Mouse (Mus musculus): ENCODE measurements around the gene Ebp.

The Ebp gene

DNA sequence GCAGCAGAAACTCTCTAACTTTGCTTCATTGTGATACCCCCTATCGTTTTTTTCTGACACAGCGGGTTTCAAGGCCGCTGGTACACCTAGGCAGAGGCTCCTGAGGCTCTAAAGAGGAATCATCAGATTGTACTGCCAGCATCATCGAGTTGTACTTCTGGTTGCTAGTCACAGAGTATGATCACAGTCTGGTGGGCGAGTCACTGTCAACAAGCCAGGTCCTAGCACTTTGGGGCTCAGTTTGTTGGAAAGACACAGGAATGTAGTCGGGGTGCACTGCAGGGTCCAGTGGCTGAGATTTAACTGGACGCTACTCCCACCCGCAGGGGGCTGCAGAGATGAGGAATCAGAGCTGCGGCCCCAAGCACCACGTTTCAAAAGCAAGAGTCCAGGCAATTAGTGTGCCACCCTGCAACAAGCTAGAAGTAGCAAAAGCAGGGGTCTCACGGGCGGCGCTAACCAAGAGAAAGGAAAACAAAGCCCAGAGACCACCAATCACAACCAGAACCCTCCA, 1.1 kb downstream of the Ebp start:
- DNase-seq (ENCODE audit: low spot score in 2 of 2): no peak

DNA sequence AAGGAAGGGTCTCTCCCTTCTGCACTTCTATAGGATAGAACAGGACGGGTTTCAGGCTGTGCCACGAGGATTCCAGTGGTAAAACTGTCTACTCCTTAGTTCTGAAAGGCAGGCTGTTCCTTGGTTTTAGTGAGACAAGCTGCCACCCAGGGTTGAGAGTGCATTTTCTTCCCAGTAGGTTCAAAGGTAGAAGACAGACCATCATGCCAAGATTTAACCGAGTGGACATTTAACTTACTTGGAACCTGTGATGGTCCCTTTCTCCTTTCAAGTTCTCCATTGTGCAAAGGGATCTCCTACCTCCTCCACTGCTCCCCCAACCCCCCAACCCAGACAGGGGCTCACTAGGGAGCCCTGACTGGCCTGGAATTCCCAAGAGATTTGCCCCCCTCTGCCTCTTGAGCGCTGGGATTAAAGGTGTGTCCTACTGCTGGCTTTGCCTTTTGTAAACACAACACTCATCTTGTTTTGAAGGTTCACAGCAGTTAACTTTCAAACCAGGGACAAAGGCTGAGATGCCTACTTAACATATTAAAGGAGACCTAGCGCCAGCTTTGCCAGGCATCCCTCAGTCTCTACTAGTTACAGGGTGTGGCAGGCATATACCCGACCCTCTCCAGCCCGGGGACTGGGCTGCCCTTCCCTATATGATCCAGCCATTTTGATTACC, 10.3 kb downstream of the Ebp start:
- DNase-seq (ENCODE audit: low spot score in 2 of 2): no peak

DNA sequence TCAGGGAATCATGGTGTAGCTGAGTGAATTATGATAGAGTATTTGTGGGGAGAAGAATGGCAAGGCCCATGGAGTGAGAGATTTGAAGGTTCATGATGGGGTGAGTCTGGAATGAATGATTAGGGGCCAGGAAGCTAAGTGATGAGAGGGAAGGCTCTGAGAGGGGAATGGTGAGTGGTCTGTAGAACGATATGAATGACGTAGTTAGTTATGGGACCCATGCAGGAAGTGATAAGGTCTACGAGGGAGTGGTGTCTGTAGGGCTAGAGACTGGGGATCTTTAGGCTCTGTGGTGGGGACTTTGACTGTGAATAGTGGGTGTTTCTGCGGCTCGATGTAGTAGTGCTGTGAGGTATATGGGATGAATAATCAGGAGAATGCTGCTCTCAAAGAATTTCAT, 13.7 kb downstream of the Ebp start:
- DNase-seq (ENCODE audit: low spot score in 2 of 2): no peak

DNA sequence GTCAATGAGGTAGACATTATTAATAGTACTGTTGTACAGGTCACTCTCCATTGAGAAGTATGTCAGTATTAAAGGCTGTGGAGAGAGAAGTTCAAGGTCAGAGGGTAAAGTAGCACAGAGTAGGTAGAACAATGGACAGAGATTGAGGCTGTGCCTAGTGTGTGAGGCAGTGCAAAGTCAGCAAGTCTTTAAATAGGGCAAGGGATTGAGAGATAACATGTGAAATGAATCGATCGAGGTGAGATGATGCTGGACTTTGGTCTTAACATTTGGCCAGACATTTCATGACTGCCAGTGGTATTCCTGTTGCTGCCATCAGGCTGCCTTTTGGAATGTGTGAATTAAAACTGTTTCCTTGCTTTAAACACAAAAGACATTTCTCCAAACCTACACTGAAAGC, 14.4 kb downstream of the Ebp start:
- no peak for DNase-seq (ENCODE audit: low spot score in 2 of 2)

DNA sequence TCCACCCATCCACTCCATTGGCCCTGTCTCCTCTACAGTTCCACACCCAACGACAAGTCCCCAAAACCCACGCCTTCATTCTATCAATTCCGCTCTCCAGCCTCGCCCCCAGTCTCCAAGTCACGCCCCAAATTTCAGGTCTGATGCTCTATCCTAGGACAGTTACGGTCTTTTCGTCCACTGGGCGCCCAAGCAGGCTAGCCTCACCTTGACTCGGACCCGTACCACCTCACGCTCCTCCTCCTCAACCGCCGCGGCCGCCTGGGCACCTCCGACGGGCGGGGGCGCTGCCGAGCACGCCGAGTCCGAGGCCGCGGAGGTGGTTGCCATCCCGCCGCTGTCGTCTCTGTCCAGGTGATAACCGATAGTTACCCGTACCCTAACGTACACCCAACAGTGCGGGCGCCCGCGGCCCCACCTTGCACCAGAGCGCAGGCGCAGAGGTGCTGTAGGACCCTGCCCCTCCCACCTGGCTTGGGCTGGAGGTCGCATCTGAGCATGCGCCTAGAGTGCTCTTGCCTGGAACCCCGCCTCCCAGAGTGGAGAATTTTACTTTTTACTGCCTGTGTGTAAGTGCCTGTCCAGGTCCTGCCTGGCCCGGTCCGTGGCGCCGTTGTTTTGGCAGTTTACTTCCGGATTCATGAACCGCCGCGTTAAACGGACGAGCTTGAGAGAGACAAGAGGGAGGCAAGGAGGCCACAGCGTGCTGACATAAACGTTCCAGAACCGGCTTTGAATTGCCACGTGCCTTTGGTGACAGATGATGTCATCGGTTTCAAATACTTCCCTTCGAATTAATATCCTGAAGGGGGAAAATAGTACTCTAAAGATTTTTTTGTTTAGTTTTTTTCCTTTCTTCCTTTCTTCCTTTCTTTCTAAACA, 17.6 kb downstream of the Ebp start, which contains the start of gene Tbc1d25:
Gene Tbc1d25, minus strand, starts transcription at position 678 of the 882 bp plus-strand sequence.
- DNase-seq (ENCODE audit: low spot score in 2 of 2): peak; percentile 52 to 71

DNA sequence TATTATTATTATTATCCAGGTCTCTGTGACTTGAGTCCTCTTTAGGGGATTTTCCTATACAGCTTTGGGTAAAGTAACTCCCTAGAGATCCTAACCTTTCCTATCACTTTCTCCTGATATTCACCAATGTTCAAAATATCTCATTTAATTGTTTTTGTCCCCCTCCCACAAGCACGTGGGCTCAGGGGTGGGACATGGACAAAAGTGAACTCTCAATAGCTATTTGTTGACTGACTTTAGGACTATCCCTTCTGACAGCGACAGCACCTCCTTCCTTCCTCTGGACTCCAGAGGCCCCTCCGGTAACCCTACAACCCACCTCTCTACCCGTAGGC, 18.2 kb downstream of the Ebp start:
- DNase-seq (ENCODE audit: low spot score in 2 of 2): no peak

DNA sequence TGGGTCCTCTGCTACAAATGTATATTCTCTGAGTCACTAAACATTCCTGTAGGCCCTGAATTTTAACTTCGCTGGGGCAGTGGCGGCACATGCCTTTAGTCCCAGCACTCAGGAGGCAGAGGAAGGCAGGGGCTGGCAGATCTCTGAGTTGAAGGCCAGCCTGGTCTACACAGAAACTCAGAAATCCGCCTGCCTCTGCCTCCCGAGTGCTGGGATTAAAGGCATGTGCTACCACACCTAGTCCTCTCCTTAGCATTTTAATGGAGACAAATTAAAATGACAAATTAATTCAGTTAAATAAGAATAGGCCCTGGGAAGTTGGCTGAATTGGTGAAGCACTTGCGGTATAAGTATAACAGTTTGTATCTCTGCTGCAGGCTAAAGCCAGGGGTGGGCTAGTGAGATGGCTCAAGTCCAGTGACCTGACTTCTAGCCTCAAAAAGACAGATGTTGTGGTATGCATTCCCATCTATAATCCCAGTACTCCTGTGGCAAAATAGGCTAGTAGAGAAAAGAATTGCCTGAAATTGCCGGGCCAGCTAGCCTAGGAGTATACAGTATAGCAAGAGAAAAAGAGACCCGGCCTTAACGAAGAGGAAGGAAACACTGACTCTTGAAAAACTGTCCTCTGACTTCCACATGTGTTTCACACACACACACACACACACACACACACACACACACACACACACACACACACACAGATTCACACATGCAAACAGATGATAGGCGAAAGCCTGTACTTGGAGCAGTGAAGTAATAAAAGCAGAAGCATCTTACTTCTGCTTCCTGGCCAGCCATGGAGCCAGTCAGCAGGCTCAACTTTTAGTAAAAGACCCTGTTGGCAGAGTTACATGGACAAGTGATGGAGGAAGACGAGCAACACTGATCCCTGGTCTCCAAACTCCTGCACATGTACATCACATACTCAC, 25.3 kb downstream of the Ebp start:
- DNase-seq (ENCODE audit: low spot score in 2 of 2): no peak

DNA sequence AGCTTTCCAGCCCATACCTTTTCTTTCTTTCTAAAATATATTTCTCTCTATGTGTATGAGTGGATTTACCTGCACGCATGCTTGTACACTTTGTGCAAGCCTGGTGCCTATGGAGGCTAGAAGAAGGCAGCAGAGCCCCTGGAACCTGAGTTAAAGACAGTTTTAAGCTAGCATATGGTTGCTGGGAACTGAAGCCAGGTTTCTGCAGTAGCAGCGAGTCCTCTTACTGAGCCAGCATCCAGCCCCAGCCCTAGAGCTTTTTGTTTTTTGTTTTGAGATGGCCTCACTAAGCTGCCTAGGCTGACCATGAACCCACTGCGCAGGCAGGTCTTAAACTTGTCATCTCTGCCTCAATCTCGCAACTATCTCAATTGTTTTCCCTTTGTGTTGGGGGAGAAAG, 28.8 kb downstream of the Ebp start:
- no peak for DNase-seq (ENCODE audit: low spot score in 2 of 2)

DNA sequence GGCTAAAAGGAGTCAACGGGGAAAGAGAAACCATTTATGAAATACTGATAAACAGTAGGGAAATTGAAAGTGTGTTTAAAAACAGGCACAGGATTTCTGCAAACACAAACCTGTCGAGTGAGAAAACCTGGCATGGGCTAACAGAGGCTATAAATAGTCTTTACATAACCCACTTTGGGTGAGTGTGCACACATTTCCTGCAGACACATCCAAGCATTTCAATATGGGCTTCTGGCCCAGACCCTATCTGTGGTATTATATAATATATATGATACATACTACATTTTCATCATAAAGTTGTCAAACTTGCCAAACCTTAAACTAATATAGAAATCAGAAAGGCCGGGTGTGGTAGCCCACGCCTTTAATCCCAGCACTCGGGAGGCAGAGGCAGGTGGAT, 30.2 kb downstream of the Ebp start:
- no peak for DNase-seq (ENCODE audit: low spot score in 2 of 2)

DNA sequence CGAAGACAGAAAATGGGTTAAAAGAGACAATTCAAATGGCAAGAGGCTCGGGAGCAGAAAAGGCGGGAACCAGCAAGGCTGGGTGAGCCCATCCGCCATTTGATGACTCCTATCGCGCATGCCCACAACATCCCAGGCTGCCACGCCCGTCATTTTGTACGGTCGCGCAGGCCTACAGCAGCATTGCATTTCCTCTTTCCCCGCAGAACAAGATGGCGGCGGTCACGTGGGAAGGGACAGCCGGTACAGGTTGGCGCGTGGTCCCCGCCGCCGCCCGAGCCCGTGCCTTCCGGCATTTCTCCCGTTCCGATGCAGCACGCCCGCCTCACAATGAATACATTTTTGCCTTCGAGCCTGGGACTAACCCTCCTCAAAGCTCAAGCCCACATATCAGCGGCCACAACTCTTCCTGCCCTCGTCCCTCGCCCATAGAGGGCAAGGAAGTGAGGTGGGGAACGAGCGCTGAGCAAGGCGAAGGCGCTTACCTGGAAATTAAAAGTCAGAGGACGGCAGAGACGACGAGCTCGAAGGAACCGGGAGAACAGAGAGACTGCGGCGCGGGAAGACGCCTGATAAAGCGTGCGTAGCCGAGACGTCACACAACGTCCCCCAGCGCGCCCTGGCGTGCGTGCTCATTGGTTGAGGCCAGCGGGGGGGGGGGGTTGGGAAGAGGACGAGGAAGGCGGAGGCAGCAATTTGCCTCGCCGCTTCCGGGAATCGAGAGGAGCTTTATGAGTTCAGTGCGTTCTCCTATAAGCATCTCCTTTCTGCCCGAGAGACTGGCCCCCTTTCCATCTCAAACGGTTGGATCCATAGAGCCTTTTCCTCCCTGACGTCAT, 47.9 kb downstream of the Ebp start, which contains the start of gene Rbm3:
Gene Rbm3, minus strand, starts transcription at position 728 of the 839 bp plus-strand sequence.
- DNase-seq (ENCODE audit: low spot score in 2 of 2): peak; percentile 37 to 76

DNA sequence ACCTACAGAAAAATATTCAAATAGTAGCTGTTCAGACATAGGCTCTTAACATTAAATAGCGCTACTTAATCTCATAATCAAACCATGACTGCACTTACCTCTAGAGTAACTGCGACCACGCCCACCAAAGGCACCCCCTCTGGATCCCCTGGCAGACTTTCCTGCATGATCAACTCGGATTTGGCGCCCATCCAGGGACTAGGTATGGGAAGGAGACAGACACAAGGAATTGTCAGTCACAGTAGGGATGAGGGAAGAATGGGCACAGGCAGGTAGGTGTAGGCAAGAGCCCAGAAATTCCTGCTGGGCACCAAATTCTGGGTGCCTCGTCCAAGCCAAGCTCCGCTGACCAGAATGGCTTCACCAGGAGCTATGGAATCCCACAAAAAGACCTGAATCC, 49.6 kb downstream of the Ebp start:
- no peak for DNase-seq (ENCODE audit: low spot score in 2 of 2)

DNA sequence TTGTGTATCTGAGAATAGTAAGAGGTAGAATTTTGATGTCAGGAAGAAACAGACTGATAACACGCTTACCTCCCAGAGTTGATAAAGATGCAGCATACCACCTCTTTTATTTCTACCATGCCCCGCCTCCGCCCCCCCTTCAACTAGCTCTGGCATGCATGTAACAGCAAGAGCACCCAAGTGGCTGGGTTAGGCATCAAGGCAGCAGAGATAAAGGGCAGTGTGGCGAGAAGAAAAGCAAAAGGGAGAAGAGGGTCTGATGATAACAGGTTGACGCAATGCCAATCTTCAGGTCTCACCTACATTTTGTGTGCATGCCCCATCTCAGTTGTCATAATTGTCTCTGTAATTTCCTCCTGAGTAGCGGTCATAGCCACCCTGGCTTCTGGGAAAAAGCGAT, 50.4 kb downstream of the Ebp start:
- DNase-seq (ENCODE audit: low spot score in 2 of 2): no peak

DNA sequence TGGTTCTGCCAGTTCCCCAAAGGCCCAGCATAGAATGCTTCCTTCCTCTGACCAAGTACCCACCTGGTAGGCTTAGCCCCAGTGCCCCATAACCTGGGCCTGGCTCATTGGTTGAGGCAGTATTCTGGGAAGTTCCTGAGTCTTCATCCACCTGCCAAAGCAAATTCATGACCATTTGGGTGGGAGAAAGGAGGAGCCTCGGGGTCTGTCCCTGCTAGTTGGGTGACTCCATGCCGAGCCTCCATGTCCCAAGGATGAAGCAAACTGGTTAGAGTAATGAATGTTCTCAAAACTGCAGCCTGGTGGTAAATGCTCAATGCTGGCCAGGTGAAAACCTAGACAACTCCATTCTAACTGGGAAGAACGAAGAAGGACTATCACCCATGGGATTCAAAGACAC, 52.3 kb downstream of the Ebp start:
- DNase-seq (ENCODE audit: low spot score in 2 of 2): no peak

DNA sequence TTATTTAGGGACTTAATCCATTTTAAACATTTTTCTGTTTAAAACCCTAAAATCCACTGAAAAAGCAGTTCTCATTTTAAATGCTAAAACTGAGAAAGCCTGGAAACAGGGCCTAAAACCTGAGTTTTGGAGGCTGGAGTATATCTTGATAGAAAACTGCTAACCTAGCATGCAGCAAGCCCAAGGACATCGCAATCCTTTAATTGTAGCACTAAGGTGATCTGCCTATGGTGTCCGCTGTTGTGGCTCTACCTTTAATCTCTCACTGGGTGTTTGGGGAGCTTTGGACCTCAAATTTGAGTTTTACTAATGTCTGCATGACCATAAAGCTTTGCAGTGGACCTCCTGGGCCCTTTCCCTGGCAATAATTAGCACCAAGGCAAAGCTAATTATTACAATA, 52.9 kb downstream of the Ebp start:
- no peak for DNase-seq (ENCODE audit: low spot score in 2 of 2)

DNA sequence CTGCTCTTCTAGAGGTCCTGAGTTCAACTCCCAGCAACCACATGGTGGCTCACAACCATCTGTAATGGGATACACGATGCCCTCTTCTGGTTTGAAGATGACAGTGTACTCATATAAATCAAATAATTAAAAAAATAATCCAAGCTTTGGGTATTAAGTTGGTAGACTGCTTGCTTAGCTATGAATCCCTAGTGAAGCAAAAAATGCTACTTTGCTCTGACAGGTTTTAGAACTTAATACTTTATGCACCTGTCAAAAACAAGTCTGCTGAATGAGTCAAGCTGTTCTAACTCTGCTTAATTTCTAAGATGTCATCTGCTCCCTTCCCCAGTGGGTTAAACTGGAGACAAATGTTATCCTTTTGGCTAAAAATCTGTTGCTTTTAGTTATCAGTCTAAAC, 53.8 kb downstream of the Ebp start:
- no peak for DNase-seq (ENCODE audit: low spot score in 2 of 2)

DNA sequence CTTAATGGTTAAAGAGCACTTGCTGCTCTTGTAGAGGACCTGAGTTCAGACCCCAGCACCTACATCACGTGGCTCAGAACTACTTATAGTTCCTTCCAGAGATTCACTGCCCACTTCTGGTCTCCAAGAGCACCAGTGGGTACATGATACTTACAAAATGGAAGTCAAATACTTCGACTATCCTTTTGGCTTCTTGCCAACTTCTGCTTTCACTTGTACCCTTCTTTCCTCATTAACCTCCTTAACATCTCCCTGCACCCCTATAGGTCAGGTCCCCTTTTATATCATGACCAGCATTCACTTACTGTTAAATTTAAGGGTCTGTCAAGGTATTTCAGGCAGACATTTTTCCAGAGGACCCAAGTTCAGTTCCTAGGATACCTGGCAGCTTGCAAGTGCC, 57.4 kb downstream of the Ebp start:
- DNase-seq (ENCODE audit: low spot score in 2 of 2): no peak

All from cerebellum, postnatal 4 days (tissue).